Mouse (Mus musculus) kidney, adult 9 months (tissue): ENCODE data around the gene Scube3.
A peak's percentile ranks its signal among the peaks of the same experiment; 100 is the strongest.
"Not testable (repeated sequence)": the region's sequence is repeated elsewhere in the genome, so short reads cannot be mapped to it uniquely, and the experiment has no call there.

Experiments
- DNase-seq: peaks from one replicate; pipeline ENCODE4 v3.0.0; 2022

Gene Scube3

DNA sequence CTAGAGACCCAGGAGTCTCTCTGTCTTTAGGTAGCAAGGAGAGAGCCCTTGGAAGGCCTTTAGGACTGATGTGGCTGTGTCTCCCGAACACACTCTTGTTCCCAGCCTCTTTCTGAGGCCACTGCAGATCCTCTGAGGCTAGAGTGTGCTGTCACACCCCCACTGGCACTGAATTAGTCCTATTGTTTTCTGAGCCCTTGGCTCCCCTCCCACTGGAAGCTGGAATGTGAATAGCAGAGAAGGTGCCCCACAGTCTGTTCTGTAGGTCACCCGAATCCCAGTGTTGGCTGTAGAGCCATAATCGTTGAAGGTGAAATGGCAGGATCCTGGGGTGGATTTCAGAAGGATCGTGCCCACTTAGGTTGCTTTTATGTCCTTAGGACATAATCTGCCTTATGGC is 38.4 kb downstream of the Scube3 start:
- DNase-seq = no peak

DNA sequence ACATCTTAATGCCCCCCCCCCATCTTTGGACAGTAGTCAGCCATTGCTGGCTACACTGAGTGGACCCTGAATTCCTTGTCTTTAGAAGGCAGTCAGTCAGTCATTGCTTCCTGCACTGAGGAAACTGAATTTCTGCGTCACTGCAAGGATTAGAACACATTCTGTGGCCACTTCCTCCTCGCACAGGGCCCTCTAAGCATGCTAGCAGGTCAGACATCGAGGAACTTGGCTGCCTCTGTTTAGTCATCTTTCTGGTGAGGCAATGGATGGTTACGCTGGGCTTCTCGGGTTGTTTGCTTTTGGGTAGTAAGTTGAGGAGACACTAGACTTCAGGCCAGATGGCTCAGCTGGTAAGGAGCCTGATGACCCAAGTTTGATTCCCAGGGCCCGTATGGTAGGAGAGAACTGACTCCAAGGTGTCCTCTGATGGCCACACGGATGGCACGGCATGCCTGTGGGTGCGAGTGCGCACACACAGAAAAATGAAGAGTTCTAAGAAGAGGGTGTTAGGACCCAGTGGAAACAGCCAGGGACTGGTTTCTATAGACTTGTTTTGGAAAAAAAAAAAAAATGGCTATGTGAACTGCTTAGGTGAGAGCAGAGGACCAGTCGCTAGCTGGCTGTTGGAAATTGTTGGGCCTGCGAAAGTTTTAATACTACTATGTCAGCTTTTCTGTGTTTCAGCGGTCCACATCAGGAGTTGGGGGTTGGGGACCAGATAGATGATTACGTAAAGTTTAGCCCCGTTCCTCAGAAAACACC is 39.0 kb downstream of the Scube3 start:
- DNase-seq = no peak

DNA sequence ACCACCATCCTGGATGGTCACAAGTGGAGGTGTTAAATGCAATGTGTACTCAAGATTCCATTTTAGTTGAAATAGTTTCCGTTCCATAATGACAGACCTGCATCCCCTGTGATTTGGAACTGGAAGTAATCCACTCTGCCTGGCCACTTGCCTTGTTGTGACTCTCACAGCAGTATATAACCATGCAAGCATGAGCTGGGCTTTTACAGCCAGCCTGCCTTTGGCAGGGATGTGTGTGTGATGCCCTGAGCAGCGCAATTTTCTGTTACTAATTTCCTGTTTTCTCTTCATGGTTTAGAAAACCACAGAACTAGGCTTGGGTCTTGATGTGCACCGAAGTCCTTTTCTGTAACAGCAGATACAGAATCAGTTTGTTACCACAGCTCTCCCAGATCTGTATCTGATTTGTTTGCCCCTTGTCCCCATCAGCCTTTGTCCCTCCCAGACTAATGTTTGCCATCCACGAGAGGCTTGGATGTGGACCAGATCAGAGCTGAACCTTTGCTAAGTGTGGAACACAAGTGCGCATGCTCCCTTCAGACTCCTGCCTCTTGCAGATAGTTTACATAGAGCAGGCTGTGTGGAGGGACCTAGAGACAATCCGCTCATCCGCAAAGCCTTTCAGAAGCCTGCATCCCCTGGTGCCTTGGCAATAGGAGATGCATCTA is 43.2 kb downstream of the Scube3 start:
- DNase-seq = no peak

DNA sequence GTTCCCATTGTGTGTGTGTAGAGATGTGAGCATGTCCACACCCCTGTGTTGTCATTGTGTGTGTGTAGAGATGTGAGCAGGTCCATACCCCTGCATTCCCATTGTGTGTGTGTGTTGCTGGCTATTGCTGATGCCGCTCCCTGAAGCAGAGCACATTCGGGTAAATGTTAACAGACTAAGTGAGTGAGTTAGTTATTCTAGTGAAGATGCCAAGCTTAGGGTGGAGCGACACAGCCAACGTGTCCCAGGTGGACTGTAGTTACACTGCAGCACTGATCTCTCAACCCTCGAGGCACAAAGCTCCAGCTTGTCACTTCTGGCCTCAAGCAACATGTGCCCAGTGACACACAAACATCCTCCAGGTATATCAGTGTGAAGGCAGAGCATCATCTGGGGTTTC is 46.4 kb downstream of the Scube3 start:
- peak; percentile 63 for DNase-seq

DNA sequence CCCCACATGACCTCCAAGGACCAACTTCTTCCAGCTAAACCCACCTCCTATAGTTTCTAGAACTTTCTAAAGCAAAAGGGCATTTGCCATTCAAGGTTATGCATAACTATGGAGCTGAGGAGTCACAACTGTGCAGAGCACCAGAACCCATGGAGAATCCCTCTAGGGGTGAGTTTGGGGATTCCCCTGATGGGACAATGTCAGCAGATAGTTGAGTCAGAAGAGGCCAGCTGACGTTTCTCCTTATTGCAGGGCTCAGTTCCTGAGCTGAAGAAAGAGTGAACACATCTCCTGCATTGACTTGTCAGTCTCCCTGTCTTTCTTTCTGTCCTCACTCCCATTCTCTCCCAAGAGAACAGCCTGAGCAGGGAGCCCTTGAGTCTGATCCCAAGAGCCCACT is 50.8 kb downstream of the Scube3 start:
- DNase-seq = no peak

DNA sequence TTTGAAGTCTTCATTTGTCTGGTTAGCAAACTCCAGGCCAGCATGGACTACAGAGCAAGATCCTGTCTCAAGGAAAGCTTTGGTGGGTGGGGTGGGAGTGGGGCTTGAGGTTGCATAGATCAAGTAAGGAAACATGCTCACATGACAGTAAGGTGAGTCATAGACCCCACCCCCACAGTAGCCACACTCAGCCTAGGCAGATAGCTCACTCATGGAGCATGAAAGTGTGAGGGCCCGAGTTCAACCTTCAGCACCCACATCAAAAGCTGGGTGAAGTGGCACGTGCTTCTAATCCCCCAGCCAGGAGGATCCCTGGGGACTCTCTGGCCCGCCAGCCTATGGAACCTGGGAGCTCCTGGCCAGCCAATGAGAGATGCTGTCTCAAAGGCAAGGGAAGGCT is 51.6 kb downstream of the Scube3 start:
- no peak for DNase-seq

DNA sequence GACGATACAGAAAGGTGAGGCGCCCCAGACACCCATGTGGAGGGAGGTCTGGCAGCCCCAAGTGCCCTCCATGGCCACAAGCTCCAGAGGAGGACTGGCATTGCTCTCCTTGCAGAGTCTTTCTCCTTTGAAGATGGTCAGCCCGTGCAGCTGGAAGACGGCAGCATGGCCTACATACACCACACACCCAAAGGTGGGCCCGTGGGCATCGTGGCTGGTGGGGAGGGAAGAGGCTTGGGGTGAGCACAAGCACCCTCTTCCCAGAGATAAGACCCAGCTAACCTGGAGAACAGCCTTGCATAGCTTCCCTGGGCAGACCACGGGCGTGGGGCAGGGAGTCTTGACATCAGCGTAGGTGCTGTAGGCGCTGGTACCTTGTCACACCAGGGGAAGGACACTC is 53.1 kb downstream of the Scube3 start:
- DNase-seq = no peak

DNA sequence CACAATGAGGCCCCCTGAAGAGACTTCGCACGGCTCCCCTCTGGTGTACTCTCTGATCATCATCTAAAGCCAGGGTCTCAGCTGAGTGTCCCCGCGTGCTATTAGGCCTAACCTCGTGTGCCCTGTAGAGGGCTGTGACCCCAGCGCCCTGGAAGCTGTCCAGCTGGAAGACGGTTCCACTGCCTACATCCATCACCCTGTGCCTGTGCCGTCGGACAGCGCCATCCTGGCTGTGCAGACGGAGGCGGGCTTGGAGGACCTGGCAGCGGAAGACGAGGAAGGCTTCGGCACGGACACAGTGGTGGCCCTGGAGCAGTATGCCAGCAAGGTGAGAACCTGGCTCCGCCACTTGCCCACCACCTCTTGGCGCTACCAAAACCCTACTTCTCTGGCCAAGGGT is 55.7 kb downstream of the Scube3 start:
- DNase-seq = no peak

DNA sequence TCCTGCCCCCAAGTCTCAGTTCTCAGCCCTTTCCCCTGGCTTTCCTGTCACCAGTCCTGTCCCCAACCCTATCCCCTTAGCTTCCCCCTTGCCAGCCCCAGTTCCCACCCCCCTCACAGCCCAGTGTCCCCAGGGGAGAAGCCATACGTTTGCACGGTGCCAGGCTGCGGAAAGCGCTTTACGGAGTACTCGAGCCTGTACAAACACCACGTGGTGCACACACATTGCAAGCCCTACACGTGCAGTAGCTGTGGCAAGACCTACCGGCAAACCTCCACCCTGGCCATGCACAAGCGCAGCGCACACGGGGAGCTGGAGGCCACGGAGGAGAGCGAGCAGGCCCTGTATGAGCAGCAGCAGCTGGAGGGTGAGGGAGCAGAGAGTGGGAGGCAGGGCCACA is 60.0 kb downstream of the Scube3 start:
- no peak for DNase-seq

DNA sequence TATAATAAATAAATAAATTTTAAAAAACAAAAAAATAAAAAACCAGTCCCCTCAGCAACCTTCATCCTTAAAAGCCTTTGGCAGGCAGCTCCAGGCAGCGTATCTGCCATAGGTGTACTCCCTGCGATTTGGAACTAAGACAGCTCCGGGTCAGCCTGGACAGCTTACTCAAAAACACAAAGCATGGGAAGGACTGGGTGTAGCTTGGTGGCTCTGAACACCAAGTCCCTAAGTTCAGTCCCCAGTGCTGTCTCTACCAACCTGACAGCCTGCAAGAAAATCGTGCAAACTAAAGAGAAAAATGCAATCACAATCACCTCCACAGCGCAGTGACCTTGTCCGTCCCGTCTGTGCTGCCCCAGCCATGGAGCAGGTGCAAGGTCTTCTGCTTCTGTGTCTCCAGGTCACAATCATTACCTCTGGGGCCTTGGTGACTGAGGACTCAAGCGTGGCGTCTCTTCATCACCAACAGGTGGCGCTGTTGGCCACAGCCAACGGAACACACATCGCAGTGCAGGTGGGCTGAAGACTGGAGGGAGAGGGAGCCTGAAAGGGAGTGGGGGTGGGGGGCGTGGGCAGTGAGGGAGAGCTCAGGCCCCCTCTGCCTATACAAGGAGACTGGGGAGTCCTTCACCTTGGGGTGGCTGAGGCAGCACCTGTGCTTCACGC is 62.2 kb downstream of the Scube3 start:
- DNase-seq = peak; percentile 40

DNA sequence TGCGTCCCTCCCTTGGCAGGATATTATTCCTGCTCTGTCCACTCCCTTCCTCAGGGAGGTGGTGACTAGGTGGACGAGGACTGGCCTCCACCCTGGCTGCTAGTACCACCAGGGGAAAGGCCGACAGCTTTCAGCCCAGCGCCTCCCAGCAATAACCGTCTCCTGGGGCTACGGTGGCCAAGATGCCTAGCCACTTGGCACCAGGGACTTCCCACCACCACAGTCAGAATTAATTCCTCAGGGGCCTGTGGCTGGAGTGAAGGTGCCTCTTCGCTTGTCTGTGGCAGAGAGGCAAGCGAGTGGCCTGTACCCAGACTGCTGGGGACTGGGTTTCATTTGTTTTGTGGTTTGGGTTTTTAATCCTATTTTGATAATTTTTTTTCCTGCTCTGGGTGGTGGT is 63.5 kb downstream of the Scube3 start:
- no peak for DNase-seq

DNA sequence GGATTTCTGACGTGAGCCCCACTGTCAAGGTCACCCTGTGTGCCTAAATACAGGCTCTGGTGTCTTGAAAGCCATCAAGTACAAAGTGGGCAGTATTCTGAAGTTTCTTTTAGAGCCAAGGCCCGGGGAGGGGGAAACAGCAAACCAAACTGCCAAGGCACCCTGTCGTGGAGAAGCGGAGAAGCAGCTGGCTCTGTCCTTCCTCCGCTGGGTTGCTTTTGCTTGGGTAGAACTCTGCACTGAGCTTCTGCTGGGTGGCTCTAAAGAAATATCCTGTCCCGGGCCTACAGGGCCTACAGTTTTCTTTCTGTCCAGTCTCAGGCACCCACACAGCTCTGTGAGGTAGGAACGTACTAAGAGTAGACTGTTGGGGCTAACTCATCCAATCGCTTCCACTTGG is 65.2 kb downstream of the Scube3 start:
- no peak for DNase-seq

DNA sequence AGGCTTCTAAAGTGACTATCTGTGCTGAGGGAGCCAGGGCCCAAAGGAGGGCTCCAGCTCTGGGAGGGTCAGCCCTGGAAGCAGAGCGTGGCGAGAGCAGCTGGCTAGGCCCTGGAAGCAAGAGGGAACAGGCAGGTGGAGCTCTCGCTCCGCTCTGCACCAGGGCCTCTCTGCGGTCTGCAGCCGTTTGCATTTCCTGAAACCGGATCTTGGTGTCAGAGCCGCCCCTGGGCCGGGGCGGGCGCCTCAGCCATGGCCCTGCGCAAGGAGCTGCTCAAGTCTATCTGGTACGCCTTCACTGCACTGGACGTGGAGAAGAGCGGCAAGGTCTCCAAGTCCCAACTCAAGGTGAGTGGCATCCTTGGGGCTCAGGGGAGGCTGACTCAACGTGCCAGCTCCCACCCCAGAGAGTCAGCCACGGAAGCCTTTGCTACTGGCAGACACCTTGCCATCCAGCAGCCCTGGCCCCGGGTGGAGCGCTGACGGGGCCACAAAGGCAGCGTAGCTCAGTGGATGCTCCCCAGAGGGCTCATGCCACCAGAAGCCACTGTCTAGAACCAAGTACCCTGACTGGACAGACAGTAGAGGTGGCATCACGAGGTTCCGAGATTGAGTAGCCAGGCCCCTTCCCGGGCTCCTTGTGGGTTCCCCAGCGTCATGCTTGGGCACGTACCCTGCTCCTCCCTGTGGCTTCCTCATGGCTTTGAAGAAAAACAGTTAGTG is 65.8 kb downstream of the Scube3 start, which contains the start of gene Def6:
TSS of gene Def6 (plus strand) at position 188 of the 723 bp plus-strand sequence.
- peak; percentile 75 for DNase-seq

DNA sequence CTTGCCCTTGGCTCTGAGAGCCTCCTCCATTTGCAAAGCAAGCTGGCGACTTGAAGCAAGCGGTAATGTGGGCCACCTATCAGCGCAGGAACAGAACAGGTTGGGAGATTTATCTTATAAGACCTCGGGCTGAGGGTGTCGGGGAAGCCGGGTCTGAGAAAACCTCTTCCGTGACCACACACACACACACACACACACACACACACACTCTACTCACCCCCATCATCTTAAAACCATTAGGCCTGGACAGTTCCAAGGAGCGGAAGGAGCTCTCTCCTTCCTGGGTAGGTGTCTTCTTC is 66.3 kb downstream of the Scube3 start:
- no peak for DNase-seq

DNA sequence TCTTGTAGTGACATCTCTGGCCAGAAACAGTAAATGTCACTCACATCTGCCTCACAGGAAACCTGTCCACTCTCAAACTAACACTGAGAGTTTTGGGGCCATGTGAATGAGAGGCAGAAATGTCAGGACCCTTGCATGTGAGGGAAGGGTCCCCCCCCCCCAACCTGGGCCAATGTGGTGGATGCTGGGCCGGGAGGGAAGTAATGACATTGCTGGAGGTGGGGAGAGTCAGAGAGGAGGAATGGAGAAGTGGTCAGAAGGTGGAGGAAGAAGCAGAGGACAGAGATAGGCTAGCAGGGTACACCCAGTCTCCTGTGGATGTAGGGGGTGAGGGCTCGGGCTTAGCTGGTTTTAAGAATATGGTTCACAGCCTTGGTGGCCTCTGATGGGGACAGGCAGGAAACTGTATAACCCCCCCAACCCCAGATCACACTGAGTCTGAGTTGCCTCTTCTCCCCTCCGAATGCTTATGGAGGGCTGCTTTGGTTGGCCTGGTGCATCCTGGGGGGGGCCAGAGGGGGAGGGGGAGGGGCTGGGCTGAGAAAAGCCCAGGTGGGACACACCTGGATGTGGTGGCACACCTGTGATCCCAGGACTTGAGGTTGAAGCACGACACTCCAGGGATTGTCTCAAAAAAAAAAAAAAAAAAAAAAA is 67.6 kb downstream of the Scube3 start:
- DNase-seq = no peak

DNA sequence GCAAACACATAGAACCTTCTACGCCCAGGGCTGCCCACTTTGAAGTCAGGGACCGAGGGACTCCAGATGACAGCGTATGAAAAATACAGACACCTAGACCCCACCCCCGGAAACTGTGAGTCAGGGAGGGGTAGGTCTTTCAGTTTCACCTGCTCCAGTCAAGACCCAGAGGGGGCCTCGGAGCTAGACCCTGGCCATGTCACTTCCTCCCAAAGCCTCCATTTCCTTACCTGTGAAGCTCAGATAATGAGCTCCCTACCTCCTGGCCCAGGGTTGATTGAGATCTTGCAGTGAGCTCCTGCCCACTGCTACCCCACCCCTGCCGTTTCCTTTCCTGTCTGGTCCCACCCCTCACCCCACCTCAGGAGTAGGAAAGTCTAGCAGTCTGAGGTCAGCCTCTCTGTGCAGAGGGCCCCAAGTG is 70.0 kb downstream of the Scube3 start:
- no peak for DNase-seq

DNA sequence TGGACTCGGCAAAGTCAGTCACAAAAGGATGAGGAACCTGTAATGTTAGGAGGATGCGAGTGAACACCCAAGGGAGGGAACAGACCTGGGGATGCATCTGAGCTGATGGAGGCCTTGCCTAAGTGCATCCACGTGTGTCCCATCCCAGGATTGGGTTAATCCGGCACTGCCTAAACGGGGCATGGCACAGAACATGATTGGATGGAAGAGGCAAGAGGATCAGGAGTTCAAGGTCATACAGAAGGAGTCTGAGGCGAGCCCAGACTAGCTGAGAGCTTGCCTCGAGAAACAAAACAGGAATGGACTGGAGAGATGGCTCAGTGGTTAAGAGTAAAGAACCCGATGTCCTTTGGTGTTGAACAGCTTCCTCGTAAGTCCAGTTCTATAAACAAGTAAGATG is 70.5 kb downstream of the Scube3 start:
- no peak for DNase-seq

DNA sequence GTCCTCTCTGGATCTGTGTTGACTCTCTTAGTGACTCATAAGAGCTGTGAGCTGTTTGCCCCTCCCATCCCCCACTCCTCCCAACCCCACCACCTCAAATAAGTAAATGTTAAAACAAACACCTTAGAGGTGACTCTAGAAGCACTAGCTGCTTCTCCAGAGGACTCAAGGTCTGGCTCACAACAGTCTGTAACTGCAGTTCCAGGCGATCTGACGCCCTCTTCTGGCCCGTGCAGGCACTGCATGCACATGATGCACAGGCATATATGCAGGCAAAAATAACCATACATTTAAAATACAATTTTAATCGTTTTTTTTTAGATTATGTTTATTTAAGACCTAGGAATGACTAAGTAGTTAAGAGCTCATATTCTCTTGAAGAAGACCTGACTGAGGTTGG is 71.3 kb downstream of the Scube3 start:
- no peak for DNase-seq

DNA sequence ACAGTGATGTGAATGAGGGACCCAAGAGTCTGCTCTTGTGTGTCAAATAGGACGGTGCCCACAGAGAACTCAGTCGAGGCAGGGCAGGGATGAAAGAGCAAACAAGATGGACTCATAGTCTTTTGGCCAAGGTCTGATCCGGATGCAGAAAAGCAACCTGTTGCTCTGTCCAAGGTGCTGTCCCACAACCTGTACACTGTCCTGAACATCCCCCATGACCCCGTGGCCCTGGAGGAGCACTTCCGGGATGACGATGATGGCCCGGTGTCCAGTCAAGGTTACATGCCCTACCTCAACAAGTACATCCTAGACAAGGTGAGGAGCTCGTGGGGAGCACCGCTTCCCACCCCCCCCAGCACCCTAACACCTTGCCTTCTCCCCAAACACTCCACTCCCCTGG is 74.8 kb downstream of the Scube3 start:
- DNase-seq = no peak

DNA sequence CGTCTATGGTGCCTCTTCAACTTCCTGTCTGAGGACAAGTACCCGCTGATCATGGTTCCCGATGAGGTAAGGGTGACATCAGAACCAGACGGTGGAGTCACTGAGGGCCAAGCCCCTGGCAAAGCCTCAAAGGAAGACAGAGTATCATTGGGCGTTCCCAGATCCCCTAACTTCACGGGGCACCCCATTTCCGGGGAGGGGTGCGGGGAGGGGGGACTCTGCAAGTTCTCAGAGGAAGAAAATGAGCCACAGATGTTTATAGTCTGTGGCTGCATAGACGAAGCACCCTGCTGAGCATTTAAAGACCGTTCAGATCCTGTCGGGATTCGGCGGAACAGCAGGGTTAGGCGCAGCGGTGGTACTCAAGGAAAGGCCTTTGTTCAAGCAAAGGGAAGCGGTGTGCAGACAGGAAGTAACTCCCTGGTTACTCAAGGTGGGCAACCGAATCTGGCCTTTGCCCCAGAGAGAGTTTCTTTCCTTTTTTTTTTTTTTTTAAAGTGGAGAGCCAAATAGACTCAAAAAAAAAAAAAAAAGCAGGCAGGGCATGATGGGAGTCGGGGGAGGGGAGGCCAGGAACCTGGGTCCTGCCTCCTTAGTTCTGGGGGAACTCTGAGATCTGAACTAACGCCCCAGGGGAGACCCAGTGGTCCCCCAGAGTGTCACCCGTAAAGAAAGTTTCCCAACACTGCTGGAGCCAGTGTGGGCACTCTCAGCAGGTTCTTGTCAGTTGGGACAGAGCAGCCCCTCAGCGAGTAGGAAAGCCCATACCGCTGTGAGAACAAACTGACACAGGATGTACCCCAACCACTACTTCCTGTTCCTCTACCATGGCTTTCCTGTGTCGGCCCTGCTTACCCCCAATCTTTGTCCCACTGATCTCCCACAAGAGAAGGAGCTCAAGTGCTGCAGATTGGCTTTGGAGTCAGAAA is 76.0 kb downstream of the Scube3 start:
- DNase-seq = no peak

DNA sequence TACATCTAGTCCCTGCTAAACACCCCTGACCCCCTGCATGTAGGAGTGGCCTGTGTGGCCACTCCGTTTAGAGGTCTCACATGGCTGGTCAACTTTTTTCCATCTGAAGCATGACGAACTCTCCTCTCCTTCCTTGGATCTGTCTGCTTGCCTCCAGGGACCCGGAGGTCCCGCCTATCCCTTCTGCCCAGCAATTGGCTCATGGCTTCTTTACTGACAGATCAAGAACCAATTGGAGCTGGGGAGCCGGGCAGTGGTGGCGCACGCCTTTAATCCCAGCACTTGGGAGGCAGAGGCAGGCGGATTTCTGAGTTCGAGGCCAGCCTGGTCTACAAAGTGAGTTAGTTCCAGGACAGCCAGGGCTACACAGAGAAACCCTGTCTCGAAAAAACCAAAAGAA is 80.5 kb downstream of the Scube3 start:
- DNase-seq = not testable (repeated sequence)
